Mouse (Mus musculus) testis, adult 2 months (tissue): ENCODE measurements around the gene Vti1a.

ENCODE experiments used
- CTCF ChIP-seq: fragments of 200-500 bp; IDR thresholded peaks from 2 replicates; pipeline ENCODE4 v1.5.1; 2012; ENCODE audit warnings: low read depth, mild to moderate bottlenecking, inconsistent platforms, low read length, moderate library complexity; ENCODE audit not compliant: control insufficient read depth, insufficient read depth, insufficient replicate concordance
- POLR2A ChIP-seq: fragments of 200-500 bp; IDR thresholded peaks from 2 replicates; pipeline ENCODE4 v1.6.1; 2012; ENCODE audit warnings: low read depth, mild to moderate bottlenecking, inconsistent platforms, low read length, moderate library complexity; ENCODE audit not compliant: control insufficient read depth

DNA sequence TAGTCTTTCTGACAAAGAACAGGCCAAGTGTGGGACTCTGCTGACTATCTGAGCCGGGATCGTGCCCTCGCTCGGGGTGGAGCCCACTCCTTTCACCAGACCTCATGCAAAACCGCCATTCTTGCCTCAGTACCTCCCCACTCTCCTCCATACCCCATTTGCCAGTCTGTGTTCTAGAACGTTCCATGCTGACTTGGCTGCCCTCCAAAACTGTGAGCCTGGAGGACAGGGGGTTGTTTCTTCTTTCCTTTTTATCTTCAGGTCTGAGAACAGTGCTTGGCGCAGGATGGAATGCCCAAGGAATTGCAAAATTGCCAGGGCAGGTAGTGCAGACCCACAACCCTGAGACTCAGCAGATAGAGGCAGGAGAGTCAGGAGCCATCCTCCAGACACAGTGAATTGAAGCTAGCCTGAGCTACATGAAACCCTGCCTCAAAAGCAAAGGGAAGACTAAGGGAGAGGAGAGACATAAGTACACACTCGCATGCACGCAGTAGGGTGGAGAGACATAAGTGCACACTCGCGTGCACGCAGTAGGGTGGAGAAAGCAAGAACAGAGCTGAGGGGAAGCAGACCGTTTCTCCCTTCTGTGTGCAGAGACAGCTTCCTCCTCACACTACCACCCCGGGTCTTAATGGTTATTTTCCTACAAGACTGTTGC lies 246.5 kb downstream of the Vti1a start:
- TF ChIP-seq CTCF = no peak
- TF ChIP-seq POLR2A = no peak
